Mouse (Mus musculus): ENCODE measurements around the gene Ptprr. TPM values are rescaled to one million over a fixed set of nuclear protein-coding genes. Genes with fewer than 3 reads are reported as not detected.

The Ptprr gene
- polyA plus RNA-seq, 1 experiment from 2014 or later, result 0.21 TPM

DNA sequence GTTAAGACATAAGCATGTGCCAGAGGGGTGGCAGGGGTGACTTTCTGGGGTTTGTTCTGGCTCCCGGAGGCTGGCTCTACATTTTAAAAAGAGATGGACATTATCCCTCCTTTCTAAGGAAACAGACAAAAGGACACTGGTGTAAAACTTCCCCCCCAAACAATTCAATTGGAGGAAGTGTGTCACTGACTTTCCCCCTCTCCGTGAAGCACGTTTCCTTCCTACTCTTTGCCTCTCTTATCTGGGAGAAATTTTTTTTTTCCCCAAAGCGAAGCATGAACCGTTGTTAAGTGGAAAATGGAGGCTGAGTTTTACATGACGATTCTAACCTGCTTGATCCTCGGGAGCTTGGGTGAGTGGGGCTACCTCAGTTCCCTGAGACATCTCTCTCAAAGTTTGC is 257.3 kb downstream of the Ptprr start, which contains the start of gene Ptprb:
Gene Ptprb, plus strand, starts transcription at position 244 of the 400 bp plus-strand sequence.
- peak within 1 kb of the TSS; percentile 36; the same call in 1 of the 2 replicates for H3K27ac ChIP-seq (ENCODE audit: low read depth)
- no peak for ATAC-seq (ENCODE audit: insufficient read depth)
- no peaks in the 10 kb centered on the region for H3K9me3 ChIP-seq (ENCODE audit: low read depth, low read length)
- WGBS, result 44% methylated on average over 7 of the region's 7 CpGs
- DNase-seq, result peak; percentile 46
- H3K9ac ChIP-seq, result peak within 1 kb of the TSS; percentile 29; the same call in 1 of the 2 replicates
- H3K4me1 ChIP-seq (ENCODE audit: insufficient read depth), result no peaks in the 10 kb centered on the region
- H3K27me3 ChIP-seq (ENCODE audit: insufficient read depth, low read length), result no peaks in the 10 kb centered on the region
- TF ChIP-seq CTCF (IDR thresholded peaks at IDR 0.05; ENCODE audit: low read depth), result no peak
- peak within 1 kb of the TSS; percentile 22 for H3K4me3 ChIP-seq (ENCODE audit: low read depth, low read length)
- H3K4me2 ChIP-seq, result peak within 1 kb of the TSS; percentile 37
- no peaks in the 10 kb centered on the region for H3K36me3 ChIP-seq (ENCODE audit: insufficient read depth)

DNA sequence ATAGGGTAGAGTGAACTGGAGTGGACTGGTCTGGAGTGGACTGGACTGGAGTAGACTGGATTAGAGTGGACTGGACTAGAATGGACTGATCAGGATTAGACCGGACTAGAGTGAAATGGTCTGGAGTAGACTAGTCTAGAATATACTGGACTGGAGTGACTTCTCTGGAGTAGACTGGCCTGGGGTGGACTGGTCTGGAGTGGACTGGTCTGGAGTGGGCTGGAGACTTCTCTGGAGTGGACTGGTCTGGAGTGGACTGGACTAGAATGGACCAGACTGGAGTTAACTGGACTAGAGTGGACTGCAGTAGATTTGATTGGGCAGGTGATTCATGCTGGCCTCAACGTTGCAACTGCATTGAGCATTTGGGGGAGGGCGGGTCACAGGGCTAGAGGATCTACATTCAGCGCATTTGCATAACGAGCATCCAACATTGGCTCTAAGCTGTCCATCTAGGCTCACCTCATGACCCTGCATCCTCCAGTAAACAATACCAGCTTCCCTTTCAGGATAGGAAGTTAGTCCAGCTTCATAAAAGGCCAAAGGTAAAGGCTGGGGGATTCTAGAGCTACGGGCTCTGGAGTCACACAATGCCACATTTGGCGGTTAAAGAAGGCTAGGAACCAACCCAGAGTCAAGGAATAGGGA is 268.8 kb downstream of the Ptprr start:
- ATAC-seq (ENCODE audit: insufficient read depth) (no peak), DNase-seq (no peak)
- Histone ChIP-seq H3K4me3 (ENCODE audit: low read depth, low read length) (no peak overlapping the region), H3K9ac (no peak overlapping the region), H3K36me3 (ENCODE audit: insufficient read depth) (no peaks in the 10 kb centered on the region), H3K9me3 (ENCODE audit: low read depth, low read length) (no peaks in the 10 kb centered on the region), H3K27ac (ENCODE audit: low read depth) (no peak overlapping the region), H3K4me2 (no peak overlapping the region), H3K27me3 (ENCODE audit: insufficient read depth, low read length) (no peaks in the 10 kb centered on the region), H3K4me1 (ENCODE audit: insufficient read depth) (0 out of 2 replicates have a peak, but pooled peaks cover 5% of the 10 kb centered on the region)
- WGBS, result 86% methylated on average over 7 of the region's 7 CpGs
- no peak for TF ChIP-seq CTCF (IDR thresholded peaks at IDR 0.05; ENCODE audit: low read depth)

DNA sequence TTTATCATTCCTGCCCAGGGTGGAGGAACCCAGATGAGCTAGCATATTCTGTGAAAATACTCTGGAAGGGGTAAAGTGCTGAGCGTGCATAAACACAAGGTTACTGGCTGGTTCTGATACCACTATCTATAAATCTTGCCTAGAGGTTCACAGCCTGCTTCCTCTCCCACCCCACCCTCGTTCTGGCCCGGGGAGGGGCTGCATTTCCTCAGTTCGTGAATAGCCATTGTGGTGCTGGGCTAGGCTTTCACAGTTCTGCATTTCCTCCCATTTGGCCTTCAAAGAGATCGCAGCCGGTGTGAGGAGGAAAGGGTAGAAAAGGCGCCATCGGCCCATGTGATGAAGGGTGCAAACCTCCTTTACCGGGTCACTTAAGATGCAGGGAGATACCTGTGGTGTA is 270.1 kb downstream of the Ptprr start:
- WGBS, result 35% methylated on average over 9 of the region's 9 CpGs
- ATAC-seq (ENCODE audit: insufficient read depth) (no peak; the same call in 1 of the 2 replicates), DNase-seq (peak; percentile 49)
- Histone ChIP-seq H3K9ac (no peak overlapping the region), H3K27me3 (ENCODE audit: insufficient read depth, low read length) (no peaks in the 10 kb centered on the region), H3K4me1 (ENCODE audit: insufficient read depth) (0 out of 2 replicates have a peak, but pooled peaks cover 5% of the 10 kb centered on the region), H3K27ac (ENCODE audit: low read depth) (no peak overlapping the region), H3K4me3 (ENCODE audit: low read depth, low read length) (no peak overlapping the region), H3K36me3 (ENCODE audit: insufficient read depth) (no peaks in the 10 kb centered on the region), H3K4me2 (no peak overlapping the region), H3K9me3 (ENCODE audit: low read depth, low read length) (no peaks in the 10 kb centered on the region)
- TF ChIP-seq CTCF (IDR thresholded peaks at IDR 0.05; ENCODE audit: low read depth), result no peak

DNA sequence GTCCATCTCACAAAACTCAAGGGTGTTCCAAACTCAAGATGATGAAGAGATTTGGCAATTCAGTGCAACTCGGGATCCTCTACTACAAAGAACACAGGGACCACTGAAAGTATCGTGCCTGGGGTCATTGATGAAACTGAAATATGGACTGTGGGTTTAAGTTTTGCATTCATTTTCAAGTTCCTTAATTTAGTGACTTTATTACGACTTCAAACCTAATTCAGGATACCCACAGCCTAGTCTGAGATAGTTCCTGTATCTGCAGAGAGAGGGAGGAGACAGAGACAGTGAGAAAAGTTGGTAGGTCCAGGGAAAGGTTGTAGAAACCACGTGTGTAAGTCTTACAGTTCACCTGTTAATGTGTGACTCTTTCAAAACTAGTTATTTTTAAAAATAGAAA is 272.5 kb downstream of the Ptprr start:
- Histone ChIP-seq H3K36me3 (ENCODE audit: insufficient read depth) (no peaks in the 10 kb centered on the region), H3K9me3 (ENCODE audit: low read depth, low read length) (no peaks in the 10 kb centered on the region), H3K27me3 (ENCODE audit: insufficient read depth, low read length) (no peaks in the 10 kb centered on the region), H3K4me3 (ENCODE audit: low read depth, low read length) (no peak overlapping the region), H3K9ac (no peak overlapping the region), H3K4me1 (ENCODE audit: insufficient read depth) (0 out of 2 replicates have a peak, but pooled peaks cover 5% of the 10 kb centered on the region), H3K4me2 (no peak overlapping the region), H3K27ac (ENCODE audit: low read depth) (no peak overlapping the region)
- no peak for TF ChIP-seq CTCF (IDR thresholded peaks at IDR 0.05; ENCODE audit: low read depth)
- 59% methylated on average over 4 of the region's 4 CpGs for WGBS
- ATAC-seq (ENCODE audit: insufficient read depth), result no peak
- DNase-seq, result no peak

DNA sequence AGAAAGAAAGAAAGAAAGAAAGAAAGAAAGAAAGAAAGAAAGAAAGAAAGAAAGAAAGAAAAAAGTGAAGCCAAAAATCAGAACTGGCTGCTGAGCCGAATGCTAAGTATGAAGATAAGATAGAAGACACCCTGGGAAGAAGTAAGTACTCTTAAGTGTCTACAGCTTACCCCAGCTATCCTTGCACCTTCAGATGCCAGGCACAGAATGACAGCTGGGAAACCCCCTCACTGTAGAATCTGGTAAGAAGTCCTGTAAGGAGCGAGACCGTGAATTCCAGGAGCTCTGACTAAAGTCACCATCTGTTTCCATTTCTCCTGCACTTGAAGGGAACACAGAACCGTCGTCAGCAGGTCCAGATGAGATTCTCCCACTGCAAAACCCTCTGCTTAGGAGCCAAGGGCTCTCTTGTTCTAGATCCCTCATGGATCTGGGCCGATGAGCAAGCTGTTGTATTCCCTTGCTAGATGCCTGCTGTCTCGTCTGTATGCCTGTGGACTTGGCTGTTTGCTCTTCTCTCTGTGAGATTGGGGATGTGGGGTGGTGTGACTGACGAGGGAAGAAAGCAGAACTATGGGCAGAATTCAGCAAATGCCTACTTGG is 273.2 kb downstream of the Ptprr start:
- no peaks in the 10 kb centered on the region for H3K36me3 ChIP-seq (ENCODE audit: insufficient read depth)
- ATAC-seq (ENCODE audit: insufficient read depth), result no peak

DNA sequence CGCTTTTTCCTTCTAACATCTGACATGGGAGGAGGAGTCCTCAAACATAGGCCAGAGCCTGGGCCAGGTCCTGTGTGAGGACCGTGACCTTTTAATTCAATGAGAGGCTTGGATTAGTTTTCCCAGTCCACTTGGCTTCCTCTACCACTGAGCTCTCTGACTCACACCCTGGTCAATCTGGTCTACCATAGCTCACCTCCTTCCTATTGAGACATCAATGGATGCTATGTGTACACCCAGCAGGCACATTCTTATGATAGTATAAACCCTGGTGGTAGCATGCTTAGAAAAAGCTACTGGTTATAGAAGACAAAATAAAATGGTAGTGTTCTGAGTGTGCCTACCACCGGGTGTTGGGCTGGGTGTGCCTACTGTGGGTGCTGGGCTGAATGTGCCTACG is 278.4 kb downstream of the Ptprr start:
- Histone ChIP-seq H3K36me3 (ENCODE audit: insufficient read depth) (no peaks in the 10 kb centered on the region), H3K27ac (ENCODE audit: low read depth) (no peak overlapping the region), H3K4me1 (ENCODE audit: insufficient read depth) (no peaks in the 10 kb centered on the region), H3K4me3 (ENCODE audit: low read depth, low read length) (no peak overlapping the region), H3K9ac (no peak overlapping the region), H3K9me3 (ENCODE audit: low read depth, low read length) (no peaks in the 10 kb centered on the region), H3K4me2 (no peak overlapping the region), H3K27me3 (ENCODE audit: insufficient read depth, low read length) (peaks cover 7% of the 10 kb centered on the region)
- 88% methylated on average over 4 of the region's 4 CpGs for WGBS
- DNase-seq (no peak), ATAC-seq (ENCODE audit: insufficient read depth) (no peak)
- no peak for TF ChIP-seq CTCF (IDR thresholded peaks at IDR 0.05; ENCODE audit: low read depth)

More for the DNA sequence above, 273.2 kb downstream of the Ptprr start:
- Histone ChIP-seq H3K4me2 (no peak overlapping the region), H3K27ac (ENCODE audit: low read depth) (no peak overlapping the region), H3K9me3 (ENCODE audit: low read depth, low read length) (no peaks in the 10 kb centered on the region), H3K4me1 (ENCODE audit: insufficient read depth) (0 out of 2 replicates have a peak, but pooled peaks cover 5% of the 10 kb centered on the region), H3K4me3 (ENCODE audit: low read depth, low read length) (no peak overlapping the region), H3K9ac (no peak overlapping the region), H3K27me3 (ENCODE audit: insufficient read depth, low read length) (no peaks in the 10 kb centered on the region)
- no peak for TF ChIP-seq CTCF (IDR thresholded peaks at IDR 0.05; ENCODE audit: low read depth)
- 55% methylated on average over 8 of the region's 8 CpGs for WGBS
- no peak for DNase-seq

DNA sequence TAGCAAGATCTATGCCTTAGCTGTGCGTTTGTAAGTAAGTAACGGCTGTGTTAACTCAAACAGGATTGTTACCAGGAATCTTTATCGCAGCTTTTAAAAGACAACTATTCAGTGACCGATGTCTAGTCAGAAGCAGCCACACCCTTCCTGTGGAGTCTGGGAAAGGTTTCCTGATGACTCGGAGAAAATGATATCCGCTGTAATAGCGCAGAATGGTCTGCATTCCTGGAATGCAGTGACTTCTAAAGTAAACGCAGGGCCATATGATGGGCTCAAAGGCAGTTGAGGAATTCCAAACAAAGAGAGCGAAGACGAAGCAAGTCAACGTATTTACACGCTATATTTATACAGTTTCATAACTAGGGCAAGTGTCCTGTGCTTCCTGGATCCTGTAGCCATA is 279.8 kb downstream of the Ptprr start:
- ATAC-seq (ENCODE audit: insufficient read depth), result peak; percentile 47; the same call in 1 of the 2 replicates
- Histone ChIP-seq H3K4me1 (ENCODE audit: insufficient read depth) (no peaks in the 10 kb centered on the region), H3K4me2 (peak overlapping the region; percentile 31; the same call in 1 of the 2 replicates), H3K27ac (ENCODE audit: low read depth) (no peak overlapping the region), H3K36me3 (ENCODE audit: insufficient read depth) (no peaks in the 10 kb centered on the region), H3K27me3 (ENCODE audit: insufficient read depth, low read length) (peaks cover 20% of the 10 kb centered on the region), H3K9ac (no peak overlapping the region), H3K9me3 (ENCODE audit: low read depth, low read length) (no peaks in the 10 kb centered on the region), H3K4me3 (ENCODE audit: low read depth, low read length) (no peak overlapping the region)
- TF ChIP-seq CTCF (IDR thresholded peaks at IDR 0.05; ENCODE audit: low read depth), result no peak
- peak; percentile 72 for DNase-seq
- 15% methylated on average over 12 of the region's 12 CpGs for WGBS

Measured in lung, embryonic 14.5 days (tissue).